Mouse (Mus musculus) midbrain, embryonic 13.5 days (tissue): ENCODE results near the gene Fkrp. TPM values are rescaled to one million over a fixed set of nuclear protein-coding genes. Genes with fewer than 3 reads are reported as not detected.

Source experiments
- ATAC-seq: fragments of 200-750 bp; cut with Nextera tagmentation; 2 replicates; pipeline ENCODE4 v1.8.0; 2017; ENCODE audit warnings: mild to moderate bottlenecking, moderate TSS enrichment, moderate library complexity
- H3K27ac ChIP-seq: fragments of 300-500 bp; sonication (generic); 2 replicates; pipeline ENCODE4 v1.5.1; 2015; ENCODE audit warnings: inconsistent platforms, mild to moderate bottlenecking, moderate library complexity
- H3K27me3 ChIP-seq: fragments of 300-500 bp; sonication (generic); 2 replicates; pipeline ENCODE4 v1.6.1; 2015; ENCODE audit warnings: mild to moderate bottlenecking, inconsistent platforms
- H3K36me3 ChIP-seq: fragments of 300-500 bp; sonication (generic); 2 replicates; pipeline ENCODE4 v1.6.1; 2015; ENCODE audit warnings: mild to moderate bottlenecking, inconsistent platforms
- H3K4me1 ChIP-seq: fragments of 300-500 bp; sonication (generic); replicated peaks from 2 replicates; pipeline ENCODE4 v1.6.1; 2015; ENCODE audit warnings: inconsistent platforms
- H3K4me2 ChIP-seq: fragments of 300-500 bp; sonication (generic); replicated peaks from 2 replicates; pipeline ENCODE4 v1.6.1; 2015; ENCODE audit warnings: moderate library complexity, mild to moderate bottlenecking, inconsistent platforms
- H3K4me3 ChIP-seq: fragments of 300-500 bp; sonication (generic); replicated peaks from 2 replicates; pipeline ENCODE4 v1.5.1; 2015; ENCODE audit warnings: mild to moderate bottlenecking, inconsistent platforms
- H3K9ac ChIP-seq: fragments of 300-500 bp; sonication (generic); replicated peaks from 2 replicates; pipeline ENCODE4 v1.6.1; 2015; ENCODE audit warnings: mild to moderate bottlenecking, inconsistent platforms
- H3K9me3 ChIP-seq: fragments of 300-500 bp; sonication (generic); 2 replicates; pipeline ENCODE4 v1.6.1; 2016; ENCODE audit warnings: mild to moderate bottlenecking, inconsistent platforms
- WGBS: fragments of 180-500 bp; shearing (Covaris S2); methylation state at CpG from one replicate; pipeline ENCODE4 v1.1.7; 2015; 5-methylcytosine and 5-hydroxymethylcytosine counted together
- polyA plus RNA-seq: library from polyadenylated mRNA; unstranded; fragments of >200 nt; fragmentation: Nextera tagmentation; extraction: Ambion mirVana; gene quantifications from 2 replicates; pipeline ENCODE4 v1.2.1, GENCODE M21; 2015

Fkrp gene
- polyA plus RNA-seq, 1 experiment from 2014 or later, result 46.1 TPM

- Histone ChIP-seq H3K27ac (peak overlapping the region; percentile 92), H3K4me1 (peaks cover 61% of the 10 kb centered on the region), H3K4me2 (peak overlapping the region; percentile 82), H3K9ac (peak overlapping the region; percentile 78), H3K9me3 (no peaks in the 10 kb centered on the region), H3K36me3 (peaks cover 25% of the 10 kb centered on the region), H3K27me3 (peaks cover 35% of the 10 kb centered on the region), H3K4me3 (peak overlapping the region; percentile 53)
- WGBS, result 3% methylated on average over 87 of the region's 90 CpGs
- ATAC-seq, result peak; percentile 24
Measured at GRCm38 (mm10) chr7:16810920-16811648, 5.4 kb downstream of the Fkrp start.

GRCm38 (mm10) chr7:16810399-16810919 lies 6.1 kb downstream of the Fkrp start:
- 0 out of 2 replicates have a peak, but pooled peaks have one; percentile 0 for ATAC-seq
- Histone ChIP-seq H3K27me3 (peaks cover 35% of the 10 kb centered on the region), H3K4me3 (peak overlapping the region; percentile 53), H3K4me2 (peak overlapping the region; percentile 82), H3K4me1 (peaks cover 57% of the 10 kb centered on the region), H3K9ac (peak overlapping the region; percentile 78), H3K9me3 (no peaks in the 10 kb centered on the region), H3K36me3 (peaks cover 25% of the 10 kb centered on the region), H3K27ac (peak overlapping the region; percentile 92)
- WGBS, result 50% methylated on average over 28 of the region's 28 CpGs

- peak overlapping the region; percentile 92; the same call in 1 of the 2 replicates for H3K27ac ChIP-seq
- peaks cover 50% of the 10 kb centered on the region for H3K4me1 ChIP-seq
- no peak overlapping the region for H3K9ac ChIP-seq
- no peaks in the 10 kb centered on the region for H3K9me3 ChIP-seq
- 35% methylated on average over 10 of the region's 10 CpGs for WGBS
- ATAC-seq, result 0 out of 2 replicates have a peak, but pooled peaks have one; percentile 11
- H3K4me2 ChIP-seq, result peak overlapping the region; percentile 82
- H3K27me3 ChIP-seq, result peaks cover 35% of the 10 kb centered on the region
- H3K36me3 ChIP-seq, result peaks cover 25% of the 10 kb centered on the region
- 0 out of 2 replicates have a peak overlapping the region, but pooled peaks have one; percentile 53 for H3K4me3 ChIP-seq
Measured at GRCm38 (mm10) chr7:16809739-16810138, 6.8 kb downstream of the Fkrp start.

GRCm38 (mm10) chr7:16808647-16809046 lies 7.9 kb downstream of the Fkrp start:
- H3K4me3 ChIP-seq, result no peak overlapping the region
- no peak overlapping the region for H3K4me2 ChIP-seq
- H3K36me3 ChIP-seq, result peaks cover 25% of the 10 kb centered on the region
- no peaks in the 10 kb centered on the region for H3K9me3 ChIP-seq
- WGBS, result 87% methylated on average over 9 of the region's 9 CpGs
- H3K27ac ChIP-seq, result no peak overlapping the region
- no peak overlapping the region for H3K9ac ChIP-seq
- peaks cover 35% of the 10 kb centered on the region for H3K27me3 ChIP-seq
- no peak for ATAC-seq
- H3K4me1 ChIP-seq, result peaks cover 39% of the 10 kb centered on the region

- 86% methylated on average over 9 of the region's 9 CpGs for WGBS
- no peak for ATAC-seq
- Histone ChIP-seq H3K9ac (no peak overlapping the region), H3K27ac (no peak overlapping the region), H3K36me3 (peaks cover 25% of the 10 kb centered on the region), H3K4me2 (no peak overlapping the region), H3K4me1 (peaks cover 32% of the 10 kb centered on the region), H3K27me3 (peaks cover 30% of the 10 kb centered on the region), H3K9me3 (no peaks in the 10 kb centered on the region), H3K4me3 (no peak overlapping the region)
Measured at GRCm38 (mm10) chr7:16807936-16808335, 8.6 kb downstream of the Fkrp start.

GRCm38 (mm10) chr7:16804409-16805028 lies 12.0 kb downstream of the Fkrp start:
- WGBS, result 37% methylated on average over 8 of the region's 8 CpGs
- H3K27me3 ChIP-seq, result no peaks in the 10 kb centered on the region
- H3K9ac ChIP-seq, result no peak overlapping the region
- peaks cover 24% of the 10 kb centered on the region for H3K36me3 ChIP-seq
- H3K4me1 ChIP-seq, result 0 out of 2 replicates have a peak, but pooled peaks cover under 1% of the 10 kb centered on the region
- H3K4me3 ChIP-seq, result no peak overlapping the region
- no peak overlapping the region for H3K4me2 ChIP-seq
- no peaks in the 10 kb centered on the region for H3K9me3 ChIP-seq
- ATAC-seq, result peak; percentile 58
- H3K27ac ChIP-seq, result no peak overlapping the region

GRCm38 (mm10) chr7:16794886-16795285 lies 21.6 kb downstream of the Fkrp start:
- no peaks in the 10 kb centered on the region for H3K27me3 ChIP-seq
- no peaks in the 10 kb centered on the region for H3K9me3 ChIP-seq
- H3K27ac ChIP-seq, result no peak overlapping the region
- peaks cover 18% of the 10 kb centered on the region for H3K36me3 ChIP-seq
- ATAC-seq, result no peak
- H3K4me2 ChIP-seq, result no peak overlapping the region
- no peaks in the 10 kb centered on the region for H3K4me1 ChIP-seq
- no peak overlapping the region for H3K4me3 ChIP-seq
- 97% methylated on average over 5 of the region's 5 CpGs for WGBS
- no peak overlapping the region for H3K9ac ChIP-seq

GRCm38 (mm10) chr7:16793010-16793725 lies 23.4 kb downstream of the Fkrp start:
- Histone ChIP-seq H3K4me3 (no peak overlapping the region), H3K36me3 (peaks cover 17% of the 10 kb centered on the region), H3K9me3 (no peaks in the 10 kb centered on the region), H3K27me3 (no peaks in the 10 kb centered on the region), H3K4me1 (no peaks in the 10 kb centered on the region), H3K9ac (no peak overlapping the region), H3K4me2 (no peak overlapping the region), H3K27ac (no peak overlapping the region)
- ATAC-seq, result no peak
- WGBS, result 92% methylated on average over 19 of the region's 19 CpGs

GRCm38 (mm10) chr7:16792316-16792715 lies 24.2 kb downstream of the Fkrp start:
- no peaks in the 10 kb centered on the region for H3K4me1 ChIP-seq
- no peak overlapping the region for H3K4me2 ChIP-seq
- 87% methylated on average over 5 of the region's 5 CpGs for WGBS
- H3K4me3 ChIP-seq, result no peak overlapping the region
- ATAC-seq, result no peak
- no peak overlapping the region for H3K27ac ChIP-seq
- H3K27me3 ChIP-seq, result no peaks in the 10 kb centered on the region
- H3K9ac ChIP-seq, result no peak overlapping the region; the same call in 1 of the 2 replicates
- H3K36me3 ChIP-seq, result peaks cover 8% of the 10 kb centered on the region
- no peaks in the 10 kb centered on the region for H3K9me3 ChIP-seq

- Histone ChIP-seq H3K4me1 (peaks cover 40% of the 10 kb centered on the region), H3K4me3 (no peak overlapping the region), H3K27me3 (0 out of 2 replicates have a peak, but pooled peaks cover 10% of the 10 kb centered on the region), H3K9ac (no peak overlapping the region), H3K4me2 (no peak overlapping the region), H3K36me3 (0 out of 2 replicates have a peak, but pooled peaks cover 2% of the 10 kb centered on the region), H3K27ac (no peak overlapping the region), H3K9me3 (no peaks in the 10 kb centered on the region)
- 89% methylated on average over 8 of the region's 8 CpGs for WGBS
- ATAC-seq, result no peak
Measured at GRCm38 (mm10) chr7:16785541-16786083, 30.9 kb downstream of the Fkrp start.

GRCm38 (mm10) chr7:16784498-16784976 lies 32.0 kb downstream of the Fkrp start:
- H3K9me3 ChIP-seq, result no peaks in the 10 kb centered on the region
- ATAC-seq, result no peak
- no peak overlapping the region for H3K27ac ChIP-seq
- peaks cover 42% of the 10 kb centered on the region for H3K4me1 ChIP-seq
- H3K9ac ChIP-seq, result no peak overlapping the region
- H3K4me3 ChIP-seq, result no peak overlapping the region
- H3K36me3 ChIP-seq, result 0 out of 2 replicates have a peak, but pooled peaks cover 2% of the 10 kb centered on the region
- WGBS, result 69% methylated on average over 10 of the region's 10 CpGs
- peak overlapping the region; percentile 96; the same call in 1 of the 2 replicates for H3K4me2 ChIP-seq
- 0 out of 2 replicates have a peak, but pooled peaks cover 14% of the 10 kb centered on the region for H3K27me3 ChIP-seq
